Mouse (Mus musculus) midbrain, embryonic 13.5 days (tissue): ENCODE measurements around the gene B9d1. TPM values are rescaled to one million over a fixed set of nuclear protein-coding genes. Genes with fewer than 3 reads are reported as not detected.

Source experiments
- ATAC-seq: fragments of 200-750 bp; cut with Nextera tagmentation; 2 replicates; pipeline ENCODE4 v1.8.0; 2017; ENCODE audit warnings: mild to moderate bottlenecking, moderate TSS enrichment, moderate library complexity
- H3K27ac ChIP-seq: fragments of 300-500 bp; sonication (generic); 2 replicates; pipeline ENCODE4 v1.5.1; 2015; ENCODE audit warnings: inconsistent platforms, mild to moderate bottlenecking, moderate library complexity
- H3K27me3 ChIP-seq: fragments of 300-500 bp; sonication (generic); 2 replicates; pipeline ENCODE4 v1.6.1; 2015; ENCODE audit warnings: mild to moderate bottlenecking, inconsistent platforms
- H3K36me3 ChIP-seq: fragments of 300-500 bp; sonication (generic); 2 replicates; pipeline ENCODE4 v1.6.1; 2015; ENCODE audit warnings: mild to moderate bottlenecking, inconsistent platforms
- H3K4me1 ChIP-seq: fragments of 300-500 bp; sonication (generic); replicated peaks from 2 replicates; pipeline ENCODE4 v1.6.1; 2015; ENCODE audit warnings: inconsistent platforms
- H3K4me2 ChIP-seq: fragments of 300-500 bp; sonication (generic); replicated peaks from 2 replicates; pipeline ENCODE4 v1.6.1; 2015; ENCODE audit warnings: moderate library complexity, mild to moderate bottlenecking, inconsistent platforms
- H3K4me3 ChIP-seq: fragments of 300-500 bp; sonication (generic); replicated peaks from 2 replicates; pipeline ENCODE4 v1.5.1; 2015; ENCODE audit warnings: mild to moderate bottlenecking, inconsistent platforms
- H3K9ac ChIP-seq: fragments of 300-500 bp; sonication (generic); replicated peaks from 2 replicates; pipeline ENCODE4 v1.6.1; 2015; ENCODE audit warnings: mild to moderate bottlenecking, inconsistent platforms
- H3K9me3 ChIP-seq: fragments of 300-500 bp; sonication (generic); 2 replicates; pipeline ENCODE4 v1.6.1; 2016; ENCODE audit warnings: mild to moderate bottlenecking, inconsistent platforms
- WGBS: fragments of 180-500 bp; shearing (Covaris S2); methylation state at CpG from one replicate; pipeline ENCODE4 v1.1.7; 2015; 5-methylcytosine and 5-hydroxymethylcytosine counted together
- polyA plus RNA-seq: library from polyadenylated mRNA; unstranded; fragments of >200 nt; fragmentation: Nextera tagmentation; extraction: Ambion mirVana; gene quantifications from 2 replicates; pipeline ENCODE4 v1.2.1, GENCODE M21; 2015

The B9d1 gene
- polyA plus RNA-seq, 1 experiment from 2014 or later = 40.8 TPM

DNA sequence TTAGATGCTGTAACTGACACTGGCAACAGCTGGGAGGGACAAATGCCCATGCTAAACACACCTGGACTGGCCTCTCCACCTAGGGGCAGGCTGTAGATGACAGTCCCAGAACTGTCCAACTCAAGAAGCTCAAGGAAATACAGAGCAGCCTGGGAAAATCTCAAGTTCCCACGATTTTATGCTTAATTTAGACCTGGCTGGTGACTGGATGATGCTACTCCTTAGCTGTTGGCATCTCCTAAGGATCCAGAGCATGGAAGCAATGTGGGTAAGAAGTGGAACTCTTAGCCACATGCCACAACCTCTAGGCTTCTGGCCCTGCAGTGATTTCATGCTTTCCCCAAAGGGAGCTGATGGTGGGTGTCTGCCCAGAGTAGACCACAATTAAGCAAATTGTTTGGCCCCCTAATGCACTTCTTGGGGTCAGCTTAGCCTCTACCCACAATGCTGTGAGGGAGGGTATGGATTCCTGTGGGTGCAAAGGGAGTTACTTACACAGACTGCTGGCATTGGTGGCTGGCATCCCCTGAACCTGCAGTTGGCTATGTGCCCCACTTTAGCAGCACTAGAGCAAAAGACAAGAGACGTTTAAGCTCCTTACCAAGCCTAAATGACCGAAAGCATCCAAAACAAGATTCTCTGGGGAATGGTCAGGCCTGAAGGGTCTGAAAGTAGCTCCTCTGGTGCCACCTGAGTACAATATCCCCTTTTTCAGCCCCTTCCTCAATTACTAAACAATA lies 48.2 kb downstream of the B9d1 start:
- ATAC-seq = no peak

DNA sequence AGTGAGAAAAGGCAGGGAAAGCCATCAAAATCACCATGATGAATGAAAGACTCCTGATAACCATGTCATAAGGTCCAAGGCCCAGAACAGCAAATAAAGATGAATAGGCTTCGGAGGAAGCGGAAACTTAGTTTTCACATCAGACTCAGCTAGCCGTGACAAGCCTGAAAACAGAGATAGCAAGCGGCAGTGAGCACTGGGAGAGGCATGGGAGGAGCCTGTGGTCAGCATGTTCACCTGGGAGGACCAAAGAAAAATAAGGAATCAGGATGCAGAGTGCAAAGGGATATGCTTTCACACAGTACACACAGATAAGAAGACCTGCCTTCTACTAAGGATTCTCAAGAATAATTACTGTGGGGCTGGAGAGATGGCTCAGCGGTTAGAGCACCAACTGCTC lies 54.6 kb downstream of the B9d1 start:
- no peaks in the 10 kb centered on the region for H3K9me3 ChIP-seq
- WGBS = 85% methylated on average over 5 of the region's 5 CpGs
- H3K27ac ChIP-seq = no peak overlapping the region
- no peak overlapping the region for H3K4me3 ChIP-seq
- ATAC-seq = no peak
- H3K27me3 ChIP-seq = no peaks in the 10 kb centered on the region
- H3K4me1 ChIP-seq = no peaks in the 10 kb centered on the region
- no peak overlapping the region for H3K4me2 ChIP-seq
- H3K36me3 ChIP-seq = no peaks in the 10 kb centered on the region; the same call in 1 of the 2 replicates
- no peak overlapping the region for H3K9ac ChIP-seq

More for the DNA sequence above, 48.2 kb downstream of the B9d1 start:
- no peaks in the 10 kb centered on the region for H3K27me3 ChIP-seq
- no peaks in the 10 kb centered on the region; the same call in 1 of the 2 replicates for H3K36me3 ChIP-seq
- peaks cover 5% of the 10 kb centered on the region; the same call in 1 of the 2 replicates for H3K4me1 ChIP-seq
- no peak overlapping the region for H3K9ac ChIP-seq
- H3K4me2 ChIP-seq = no peak overlapping the region
- 81% methylated on average over 3 of the region's 3 CpGs for WGBS
- no peak overlapping the region for H3K27ac ChIP-seq
- no peaks in the 10 kb centered on the region for H3K9me3 ChIP-seq
- no peak overlapping the region for H3K4me3 ChIP-seq

DNA sequence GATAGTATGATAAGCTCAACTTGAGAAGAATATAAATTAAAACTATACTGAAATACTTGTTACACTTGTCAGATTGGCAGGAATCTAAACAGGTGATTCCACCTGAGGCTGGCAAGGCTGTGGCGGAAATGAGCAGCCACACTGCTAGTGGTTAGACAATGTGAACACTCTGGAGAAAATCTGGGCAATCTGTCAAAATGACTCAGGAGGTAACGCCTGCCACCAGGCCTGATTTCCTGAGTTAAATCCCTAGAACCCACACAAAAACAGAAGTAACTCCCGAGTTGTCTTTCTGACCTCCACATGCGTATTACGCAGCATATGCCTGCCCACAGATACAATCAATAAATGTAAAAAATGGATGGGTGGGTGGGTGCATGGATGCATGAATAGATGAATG lies 57.5 kb downstream of the B9d1 start:
- 88% methylated on average over 5 of the region's 5 CpGs for WGBS
- no peaks in the 10 kb centered on the region for H3K4me1 ChIP-seq

More for the DNA sequence above, 57.5 kb downstream of the B9d1 start:
- Histone ChIP-seq H3K9ac (no peak overlapping the region), H3K4me3 (no peak overlapping the region), H3K4me2 (no peak overlapping the region), H3K36me3 (no peaks in the 10 kb centered on the region), H3K9me3 (no peaks in the 10 kb centered on the region), H3K27me3 (no peaks in the 10 kb centered on the region), H3K27ac (no peak overlapping the region)
- no peak for ATAC-seq

Other genes with a start within 250 kb of the B9d1 start
- 21.4 and 23.2 TPM in 2 replicates for gene Aldh3a2, start 237.7 kb upstream of the B9d1 start, polyA plus RNA-seq
- gene Slc47a2, start 162.3 kb upstream of the B9d1 start, polyA plus RNA-seq = not detected in 2 replicates
- 0.08 TPM in 1 of 2 replicates, not detected in the other for gene Slc47a1, start 126.8 kb upstream of the B9d1 start, polyA plus RNA-seq
- 13.6 and 15.0 TPM in 2 replicates for gene Rnf112, start 51.0 kb upstream of the B9d1 start, polyA plus RNA-seq
- gene Mfap4, start 19.7 kb upstream of the B9d1 start, polyA plus RNA-seq = 28.6 and 35.4 TPM in 2 replicates
- gene Mapk7, start 10.7 kb upstream of the B9d1 start, polyA plus RNA-seq = 76.6 and 87.2 TPM in 2 replicates
- 48.3 and 51.2 TPM in 2 replicates for gene Epn2, start 74.5 kb downstream of the B9d1 start, polyA plus RNA-seq
- 9.0 and 11.1 TPM in 2 replicates for gene Grap, start 148.1 kb downstream of the B9d1 start, polyA plus RNA-seq
- gene Fam83g, start 178.9 kb downstream of the B9d1 start, polyA plus RNA-seq = 0.17 and 0.24 TPM in 2 replicates
- gene Slc5a10, start 215.7 kb downstream of the B9d1 start, polyA plus RNA-seq = 0.08 TPM in 1 of 2 replicates, not detected in the other